Mouse (Mus musculus) midbrain, embryonic 13.5 days (tissue): ENCODE data around the gene Atp11c. TPM values are rescaled to one million over a fixed set of nuclear protein-coding genes. Genes with fewer than 3 reads are reported as not detected.

Experiments
- microRNA counts: library from miRNA; unstranded; fragments of <30 nt; microRNA quantifications from one replicate; lab custom pipeline; 2016
- microRNA-seq: library from miRNA; unstranded; fragments of <30 nt; microRNA quantifications from one replicate; pipeline ENCODE4, GENCODE M21; 2016
- polyA plus RNA-seq: library from polyadenylated mRNA; unstranded; fragments of >200 nt; fragmentation: Nextera tagmentation; extraction: Ambion mirVana; gene quantifications from 2 replicates; pipeline ENCODE4 v1.2.1, GENCODE M21; 2015

The Atp11c gene
- polyA plus RNA-seq, 1 experiment from 2014 or later: 14.1 TPM

MicroRNAs within 50 kb of the gene (microRNA counts, 519-probe panel; counts per million panel counts)
- microRNA mmu-miR-505 (lab: Ali Mortazavi, UCI): 2,181 counts per million, percentile 61 among the panel's probes with 10 or more counts

Small RNA genes lying within 50 kb of the gene (microRNA-seq; reads per million reads assigned to microRNA genes)
- gene Mir505: 215 reads per million, percentile 61 among the genes with 10 or more reads in this experiment

Other genes with a start within 250 kb of the Atp11c start
- gene Gm7073, start 53.4 kb downstream of the Atp11c start, polyA plus RNA-seq: not detected in 2 replicates